Mouse (Mus musculus) layer of hippocampus, adult 18-20 months (tissue): ENCODE measurements around the gene March6. TPM values are rescaled to one million over a fixed set of nuclear protein-coding genes. Genes with fewer than 3 reads are reported as not detected.

Experiments
- DNase-seq, 2 experiments: peaks; one replicate each; pipeline ENCODE4 v3.0.0; 2022; ENCODE audit warnings: low spot score in 2 of 2
- total RNA-seq, 2 experiments: library from RNA; stranded (reverse); gene quantifications; 2 replicates each; pipeline ENCODE4 v1.2.3; 2021

March6 gene
- total RNA-seq, 2 experiments from 2014 or later: 189 to 191 TPM

DNA sequence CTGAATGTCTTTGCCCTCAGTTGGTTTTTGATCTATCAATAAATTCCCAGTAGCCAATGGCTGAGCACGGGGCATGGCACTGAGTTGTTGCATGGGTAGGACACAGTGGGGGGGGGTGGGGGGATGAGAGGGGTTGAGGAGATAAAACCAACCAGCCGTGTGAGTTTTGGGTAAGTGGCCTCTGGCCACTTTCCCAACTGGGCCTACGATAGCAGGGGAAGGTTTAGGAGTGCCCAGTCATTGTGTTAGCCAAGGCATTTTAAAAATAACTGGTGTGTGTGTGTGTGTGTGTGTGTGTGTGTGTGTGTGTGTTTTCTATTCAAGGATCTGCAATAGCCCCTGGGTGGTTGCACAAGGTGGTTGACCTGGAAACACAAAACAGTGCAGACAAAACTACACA, 12.4 kb upstream of the March6 start:
- DNase-seq: no peak

DNA sequence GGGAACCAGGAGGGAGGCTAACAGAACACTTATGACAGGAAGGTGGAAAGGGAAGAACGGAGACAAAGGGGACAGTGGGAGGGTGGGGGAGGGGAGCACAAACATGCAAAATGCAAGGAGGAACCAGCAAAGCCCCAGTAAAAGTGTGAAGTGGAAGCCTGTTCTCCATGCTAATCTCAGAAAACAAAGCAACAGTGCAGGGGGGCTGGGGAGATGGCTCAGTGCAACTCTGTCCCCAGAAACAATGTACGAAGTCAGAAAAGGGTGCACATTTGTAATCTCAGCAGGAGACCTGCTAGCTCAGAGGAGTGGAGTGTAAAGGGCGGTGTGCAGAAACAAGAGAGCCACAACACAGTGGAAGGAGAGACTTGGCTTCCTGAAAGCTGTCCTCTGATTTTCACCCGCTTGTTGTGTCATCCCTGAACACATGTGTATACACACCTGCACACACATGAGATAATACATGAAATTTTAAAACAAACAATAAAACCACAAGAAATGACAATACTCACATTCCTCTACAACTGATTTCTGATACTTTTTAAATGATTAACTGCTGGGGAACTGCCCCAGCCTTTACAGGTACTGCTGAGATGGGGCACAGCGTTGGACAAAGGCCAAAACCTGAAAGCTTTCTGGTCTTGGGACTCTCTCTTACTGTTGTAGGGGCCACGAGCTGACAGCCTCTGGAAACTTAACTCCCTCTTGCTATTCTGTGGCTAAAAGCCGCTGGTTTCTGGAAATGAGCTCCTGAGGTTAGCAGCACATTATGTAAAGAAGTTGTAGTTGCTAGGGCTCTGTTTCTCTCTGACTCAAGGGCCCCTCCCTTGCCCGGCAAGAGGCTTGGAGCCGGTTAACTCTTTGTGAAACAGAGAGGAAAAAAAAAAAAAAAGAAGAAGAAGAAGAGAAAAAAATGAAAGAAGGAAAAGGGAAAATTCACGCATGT, 11.4 kb upstream of the March6 start:
- DNase-seq: no peak

DNA sequence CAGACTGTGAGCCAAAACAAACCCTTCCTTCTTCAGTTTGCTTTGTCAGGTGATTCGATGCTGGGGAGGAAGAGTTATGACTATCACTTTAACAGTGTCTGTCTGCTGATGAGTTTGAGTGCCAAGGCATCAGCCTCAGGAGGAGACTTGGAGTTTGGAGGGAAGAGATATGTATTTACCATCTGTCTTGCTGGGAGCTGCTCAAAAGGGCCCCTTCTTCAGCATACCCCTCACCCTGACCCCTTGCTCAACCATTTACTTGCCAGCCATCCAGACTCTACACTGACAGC, 9.6 kb upstream of the March6 start:
- DNase-seq: no peak

DNA sequence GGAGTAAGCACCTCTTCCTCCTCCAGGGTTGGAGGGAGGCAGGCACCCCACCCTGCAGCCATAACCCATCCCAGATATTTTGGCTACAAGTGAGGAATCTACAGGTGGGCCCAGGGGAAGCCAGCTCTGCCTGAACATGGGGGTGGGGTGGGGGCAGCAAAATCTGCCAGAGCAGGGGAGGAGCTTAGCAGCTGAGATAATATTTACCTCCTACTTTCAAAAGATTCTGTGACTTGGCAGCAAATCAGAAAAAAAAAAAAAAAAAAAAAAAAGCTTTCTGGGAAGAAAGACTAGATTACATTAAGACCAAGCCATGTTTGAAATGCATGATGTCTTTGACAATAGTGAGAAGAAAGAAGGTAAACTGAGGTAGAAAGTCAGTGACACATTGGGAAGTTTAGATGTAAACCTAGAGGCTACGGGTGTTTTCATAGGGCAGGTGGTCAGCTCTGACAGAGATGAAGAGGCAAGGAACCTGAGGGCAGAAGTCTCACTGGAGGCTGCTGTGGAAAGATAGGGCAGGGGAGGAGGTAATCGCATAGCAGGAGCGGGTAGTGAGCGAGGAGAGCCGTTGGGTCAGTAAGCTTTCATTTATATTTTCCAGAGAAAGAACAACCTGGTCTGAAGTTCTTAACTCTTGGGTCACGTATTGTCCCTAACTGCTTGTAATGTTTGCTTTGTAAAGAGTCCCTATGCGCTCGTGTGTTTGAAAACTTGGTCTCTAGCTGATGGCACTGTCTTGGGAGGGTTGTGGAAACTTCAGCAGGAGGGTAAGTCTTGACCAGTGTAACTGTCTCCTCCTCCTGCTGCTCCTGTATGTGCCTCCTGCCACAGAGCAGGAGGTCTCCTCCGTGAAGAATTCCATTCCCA, 9.0 kb upstream of the March6 start:
- no peak for DNase-seq

DNA sequence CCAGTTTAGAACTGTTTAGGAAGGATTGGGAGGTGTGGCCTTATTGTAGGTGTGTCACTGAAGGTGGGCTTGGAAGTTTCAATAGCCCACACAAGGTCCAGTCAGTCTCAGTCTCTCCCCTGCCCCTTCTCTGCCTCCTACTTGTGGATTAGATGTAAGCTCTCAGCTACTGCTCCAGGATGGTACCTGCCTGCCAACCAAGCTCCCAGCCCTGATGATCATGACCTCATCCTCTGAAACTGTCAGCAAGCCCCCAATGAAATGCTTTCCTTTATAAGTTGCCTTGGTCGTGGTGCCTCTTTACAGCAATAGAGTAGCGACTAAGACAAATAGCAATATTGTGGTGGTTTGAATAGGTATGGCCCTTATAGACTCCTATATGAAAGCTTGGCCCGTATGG, 7.5 kb upstream of the March6 start:
- DNase-seq: no peak

DNA sequence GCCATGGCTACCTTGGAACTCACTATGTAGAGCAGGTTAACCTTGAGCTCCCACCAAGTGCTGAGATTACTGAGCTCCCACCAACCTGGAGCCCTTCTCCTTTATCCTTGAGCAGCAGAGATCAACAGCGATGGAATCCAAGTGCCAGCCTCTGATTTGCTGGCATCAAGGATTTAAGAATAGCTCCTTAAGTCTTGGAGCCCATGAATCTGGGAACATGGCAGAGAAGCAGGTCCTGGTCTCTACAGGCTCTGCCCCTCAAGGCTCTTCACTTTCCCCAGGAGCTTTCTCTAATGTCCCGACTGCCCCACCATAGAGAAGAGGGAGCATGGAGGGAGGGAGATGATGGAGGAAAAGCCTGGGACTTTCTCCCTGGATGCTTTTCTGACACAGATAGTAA, 6.9 kb upstream of the March6 start:
- DNase-seq: no peak

DNA sequence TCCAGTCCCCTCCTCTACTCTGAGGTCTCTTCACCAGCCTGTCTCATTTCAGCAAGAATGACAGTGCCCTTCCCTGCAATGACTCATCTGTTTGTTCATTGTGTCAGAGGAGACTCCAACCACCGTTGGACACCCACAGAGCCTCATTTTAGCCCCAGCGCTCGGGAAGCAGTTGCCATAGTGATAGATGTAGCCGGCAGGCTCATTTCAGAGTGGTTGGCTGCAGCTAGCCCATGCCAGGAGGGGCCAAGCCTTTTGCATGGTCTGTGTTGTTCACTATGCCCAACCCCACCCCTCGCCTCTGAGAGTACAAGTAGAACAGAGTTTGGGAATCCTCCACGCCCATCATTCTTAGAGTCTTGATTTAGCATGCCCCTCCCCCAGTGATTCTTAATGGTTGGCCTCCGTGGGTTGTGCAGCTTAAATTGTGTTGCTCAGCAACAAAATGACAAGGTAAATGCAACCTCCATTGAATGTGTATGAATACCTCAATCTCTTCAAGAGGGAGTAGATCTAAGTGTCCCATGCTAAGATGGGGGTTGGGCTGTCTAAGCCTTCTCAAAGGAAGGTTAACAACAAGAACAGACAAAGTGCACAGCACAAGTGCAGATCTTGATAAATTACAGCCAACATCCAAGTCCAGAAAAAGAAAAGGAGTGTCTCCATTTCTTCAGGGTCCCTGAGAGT, 5.3 kb upstream of the March6 start:
- DNase-seq: peak; percentile 51 to 71

DNA sequence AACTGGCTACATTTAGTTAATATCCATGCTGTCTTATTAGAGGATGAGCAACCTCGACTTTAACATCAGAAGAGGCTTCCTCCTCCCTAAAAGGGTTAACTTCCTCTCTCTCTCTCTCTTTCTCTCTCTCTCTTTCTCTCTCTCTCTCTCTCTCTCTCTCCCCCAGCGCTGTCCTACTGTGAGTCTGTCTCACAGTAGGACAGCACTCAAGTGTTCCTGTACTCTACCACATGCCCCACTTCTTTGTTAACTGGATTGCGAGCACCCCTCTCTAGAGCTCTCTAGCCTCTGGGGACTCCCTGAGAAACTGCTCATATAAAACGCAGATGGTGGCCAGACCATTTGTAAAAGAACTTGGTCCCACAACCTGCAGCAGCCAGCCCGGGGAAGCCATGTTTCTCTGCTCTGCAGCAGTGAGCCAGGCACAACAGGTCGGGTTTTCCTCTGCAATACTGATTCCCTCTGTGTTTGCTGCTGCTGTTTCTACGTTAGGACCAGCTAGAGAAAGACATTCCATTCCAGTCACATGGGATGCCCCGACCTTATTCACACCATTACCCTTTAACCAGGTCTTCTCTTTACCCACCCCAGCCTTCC, 4.5 kb upstream of the March6 start:
- DNase-seq: no peak

DNA sequence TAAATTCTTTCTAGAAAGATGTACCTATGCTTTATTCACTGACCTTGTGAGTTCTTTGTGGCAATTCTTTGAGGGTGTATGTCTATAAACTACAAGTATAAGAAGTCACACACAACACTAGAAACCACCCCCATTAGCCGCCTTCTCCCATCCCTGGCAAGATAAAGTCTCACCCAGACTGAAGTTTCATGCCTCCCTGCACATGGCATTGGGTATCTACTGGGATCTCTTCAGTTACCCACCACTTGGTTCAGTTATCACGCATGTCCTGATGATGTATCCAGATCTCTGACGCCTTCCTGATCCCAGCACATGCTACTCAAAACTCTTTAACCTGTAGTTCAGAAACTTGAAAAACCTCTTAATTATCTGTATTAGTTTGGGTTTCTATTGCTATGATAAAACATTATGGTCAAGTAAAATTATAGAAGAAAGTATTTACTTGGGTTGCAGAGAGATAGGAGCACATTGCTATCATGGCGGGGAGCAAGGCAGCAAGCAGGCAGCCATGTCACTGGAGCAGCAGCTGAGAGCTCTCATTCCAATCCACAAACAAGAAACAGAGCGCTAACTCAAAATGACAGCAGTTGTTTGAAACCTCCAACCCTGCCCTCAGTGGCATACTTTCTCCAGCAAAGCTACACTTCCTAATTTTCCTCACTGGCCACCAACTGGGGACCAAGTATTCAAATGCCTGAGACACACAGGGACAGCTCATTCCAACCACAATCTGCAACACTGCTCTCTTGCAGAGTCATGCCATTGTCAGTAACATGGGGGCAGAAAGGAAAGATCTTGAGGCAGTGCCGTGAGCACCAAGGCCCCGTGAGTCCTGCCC, 3.8 kb upstream of the March6 start:
- DNase-seq: no peak

DNA sequence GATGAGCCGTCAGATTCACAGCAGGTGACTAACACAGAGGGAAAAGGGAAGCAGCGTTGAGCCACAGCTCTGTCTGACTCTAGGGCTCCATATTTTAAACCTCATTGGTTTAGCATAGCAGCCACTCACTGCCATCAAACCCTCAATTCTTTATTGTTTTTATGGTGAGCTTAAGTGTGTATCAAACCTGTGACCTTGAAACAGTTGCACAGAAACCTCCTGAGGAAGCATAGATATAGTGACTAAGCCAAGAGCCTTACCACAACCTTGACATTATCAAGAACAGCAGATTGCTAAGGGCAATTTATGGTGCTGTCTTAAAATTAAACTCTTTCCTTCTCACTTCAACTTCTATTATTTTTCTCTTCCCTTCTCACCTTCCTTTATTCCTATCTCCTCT, 2.7 kb upstream of the March6 start:
- DNase-seq: no peak

DNA sequence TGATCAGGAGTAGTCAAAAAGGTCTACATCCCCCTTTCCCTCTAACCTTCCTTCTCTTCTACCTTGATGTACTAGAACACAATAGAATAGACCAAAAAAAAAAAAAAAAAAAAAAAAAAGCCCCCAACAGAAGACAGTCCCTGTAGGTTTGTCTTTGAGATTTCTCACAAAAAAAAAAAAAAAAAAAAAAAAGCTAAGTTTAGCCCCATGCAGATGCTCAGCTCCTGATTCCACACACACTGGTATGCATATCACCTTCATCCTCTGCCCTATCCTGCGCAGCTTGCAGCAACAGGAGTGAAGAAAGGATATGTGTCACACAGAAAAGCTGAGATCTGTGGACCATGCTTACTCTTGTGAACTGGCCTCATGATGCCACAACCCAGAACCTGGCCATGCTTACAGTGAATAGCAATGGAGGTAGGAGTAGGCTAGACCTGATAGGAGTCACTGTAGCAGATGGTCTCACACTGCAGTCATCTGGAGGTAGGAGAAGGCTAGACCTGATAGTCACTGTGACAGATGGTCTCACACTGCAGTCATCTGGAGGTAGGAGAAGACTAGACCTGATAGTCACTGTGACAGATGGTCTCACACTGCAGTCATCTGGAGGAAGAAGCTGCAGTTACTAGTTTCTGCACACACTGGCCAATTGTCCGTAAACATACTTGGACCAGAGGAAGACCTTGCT, 1.6 kb upstream of the March6 start:
- peak in 1 of 2 experiments; percentile 15 for DNase-seq

DNA sequence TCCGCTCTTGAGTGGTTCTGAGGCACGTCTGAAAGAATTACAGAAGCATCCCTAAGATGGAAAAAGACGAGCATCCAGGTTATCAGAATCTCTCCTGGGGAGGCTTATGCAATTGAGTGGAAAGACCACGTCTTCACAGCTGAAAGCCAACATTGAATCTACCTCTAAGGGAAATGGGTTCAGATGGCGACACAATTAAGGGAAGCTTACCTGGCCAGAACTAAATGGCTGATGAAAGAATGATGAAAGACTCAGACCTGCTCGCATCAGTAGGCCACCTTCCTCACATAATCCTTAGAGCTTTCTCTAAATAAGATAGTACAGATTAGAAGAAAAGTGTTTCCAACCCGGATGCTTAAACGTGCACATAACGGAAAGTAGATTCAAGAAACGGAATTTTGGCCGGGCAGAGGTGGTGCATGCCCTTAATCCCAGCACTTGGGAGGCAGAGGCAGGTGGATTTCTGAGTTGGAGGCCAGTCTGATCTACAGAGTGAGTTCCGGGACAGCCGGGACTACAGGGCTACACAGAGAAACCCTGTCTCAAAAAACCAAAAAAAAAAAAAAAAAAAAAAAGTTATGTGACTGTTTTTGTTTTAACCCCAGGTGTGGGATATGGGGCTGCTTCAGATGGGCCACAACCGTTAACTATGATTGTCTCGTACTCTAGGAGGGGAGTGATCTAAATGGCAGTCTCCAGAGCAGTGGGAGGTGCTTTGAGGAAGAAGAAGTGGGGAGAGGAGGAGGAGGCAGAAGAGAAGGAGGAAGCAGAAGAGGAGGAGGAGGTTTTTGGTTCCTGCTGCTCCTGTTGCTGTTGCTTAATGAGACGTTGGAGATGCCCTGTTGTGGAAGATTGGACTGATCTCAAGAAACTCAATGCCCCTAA, 835 bp upstream of the March6 start:
- no peak for DNase-seq

DNA sequence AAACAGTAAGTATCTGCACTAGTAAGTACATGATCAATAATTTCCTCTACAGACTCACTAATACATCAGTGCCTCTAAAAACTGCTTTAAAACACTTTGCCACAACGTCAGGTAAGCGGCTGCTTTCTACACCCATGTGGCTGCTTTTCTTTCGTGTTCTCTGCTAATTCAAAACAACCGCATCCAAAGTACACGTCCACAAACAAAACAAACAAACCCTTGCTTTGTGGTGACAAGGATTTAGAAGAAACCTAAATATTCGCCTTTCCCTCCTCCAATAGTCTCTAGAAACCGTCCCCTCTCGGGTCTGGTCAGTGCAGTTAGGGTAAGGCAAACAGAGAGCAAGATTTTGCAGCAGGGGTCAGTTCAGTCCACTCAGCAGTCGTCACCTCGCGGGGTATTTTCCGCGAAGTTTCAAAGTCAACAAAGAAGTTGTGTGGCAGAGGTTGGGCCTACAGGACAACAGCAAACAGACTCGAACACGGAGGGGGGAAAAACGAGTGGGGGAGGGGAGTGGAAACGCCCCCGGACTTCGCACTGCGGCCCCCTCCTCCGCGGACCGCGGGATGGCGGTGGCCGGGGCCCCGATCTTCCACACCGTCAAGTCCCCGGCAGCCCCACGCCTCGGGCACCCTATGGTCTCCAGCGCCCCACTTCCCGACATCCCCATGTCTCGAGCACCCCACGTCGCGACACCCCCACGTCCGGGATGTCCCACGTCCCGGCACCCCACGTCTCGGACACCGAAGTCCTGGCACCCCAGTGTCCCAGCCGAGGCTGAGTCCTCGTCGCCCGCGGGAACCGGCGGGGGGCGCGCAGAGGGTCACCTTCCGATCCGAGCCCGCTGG, 818 bp downstream of the March6 start:
- DNase-seq: peak in 1 of 2 experiments; percentile 24

DNA sequence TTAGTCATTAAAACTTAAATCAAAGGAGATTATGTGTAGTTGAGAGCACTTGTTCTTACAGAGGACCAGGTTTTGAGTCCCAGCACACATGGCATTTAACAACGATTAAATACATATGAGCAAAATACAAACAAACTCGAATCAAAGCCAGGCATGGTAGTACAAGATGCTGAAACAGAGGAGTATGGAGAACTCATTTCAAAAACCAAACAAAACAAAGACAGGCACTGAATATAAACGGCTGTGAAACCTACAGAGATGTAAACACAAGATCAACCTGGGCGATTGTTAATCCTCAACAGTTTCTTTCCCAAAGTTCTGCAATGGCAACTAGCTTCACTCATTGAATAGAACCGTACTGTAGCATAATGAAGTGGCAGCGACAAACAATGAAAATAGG, 1.8 kb downstream of the March6 start:
- no peak for DNase-seq

DNA sequence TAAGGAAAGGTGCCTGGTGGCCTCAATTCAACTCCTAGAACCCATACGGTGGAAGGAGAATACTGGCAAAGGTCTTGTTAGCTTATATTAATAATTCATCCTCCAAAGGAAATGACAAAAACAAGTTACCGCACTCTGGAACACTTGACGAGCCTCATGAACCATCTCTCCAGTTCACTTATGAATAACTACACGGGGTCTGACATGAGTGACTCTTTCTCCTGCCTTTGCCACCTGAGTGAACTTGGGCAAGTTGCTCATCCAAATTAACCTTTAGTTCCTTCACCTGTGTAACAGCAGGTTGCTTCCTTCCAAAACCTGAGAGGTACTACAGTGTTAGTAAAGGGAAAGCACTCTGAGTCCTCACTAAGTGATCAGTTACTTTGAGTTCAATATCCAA, 2.4 kb downstream of the March6 start:
- DNase-seq: no peak

DNA sequence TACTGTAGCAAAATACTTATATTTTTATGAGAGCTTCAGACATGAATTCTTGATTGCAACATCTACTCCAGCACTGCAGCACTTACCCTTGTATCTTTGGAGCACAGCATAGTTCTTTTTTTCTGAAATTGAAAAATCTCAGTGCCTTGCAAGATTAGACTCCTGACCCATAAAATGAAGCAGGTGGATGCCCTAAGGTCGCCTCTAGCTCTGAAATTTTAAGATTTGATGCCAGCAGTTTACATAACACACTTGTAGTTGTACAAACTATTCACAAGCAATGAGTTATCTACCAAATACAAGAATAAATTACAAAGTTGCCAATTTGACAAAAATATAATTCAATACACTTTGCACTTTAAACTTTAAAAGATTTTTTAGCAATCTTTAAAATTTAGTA, 4.4 kb downstream of the March6 start:
- DNase-seq: no peak

DNA sequence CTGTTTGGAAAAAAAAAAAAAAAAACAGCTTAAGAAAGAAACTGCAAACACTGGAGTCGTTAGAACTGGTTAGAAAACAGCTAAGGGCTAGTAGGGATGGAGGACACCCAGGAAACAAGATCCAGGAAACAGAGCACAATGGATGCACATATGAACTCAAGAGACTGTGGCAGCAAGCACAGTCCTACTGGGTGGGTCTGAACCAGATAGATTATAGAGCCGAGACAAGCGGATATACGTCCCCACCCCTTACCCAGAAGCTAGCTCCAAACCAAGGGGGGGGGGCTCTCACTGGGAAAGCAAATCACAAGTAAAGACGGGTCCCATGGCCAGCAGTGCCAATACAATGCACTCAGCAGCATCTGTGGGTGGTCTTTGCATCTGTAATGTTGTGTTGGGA, 11.9 kb downstream of the March6 start:
- no peak for DNase-seq

DNA sequence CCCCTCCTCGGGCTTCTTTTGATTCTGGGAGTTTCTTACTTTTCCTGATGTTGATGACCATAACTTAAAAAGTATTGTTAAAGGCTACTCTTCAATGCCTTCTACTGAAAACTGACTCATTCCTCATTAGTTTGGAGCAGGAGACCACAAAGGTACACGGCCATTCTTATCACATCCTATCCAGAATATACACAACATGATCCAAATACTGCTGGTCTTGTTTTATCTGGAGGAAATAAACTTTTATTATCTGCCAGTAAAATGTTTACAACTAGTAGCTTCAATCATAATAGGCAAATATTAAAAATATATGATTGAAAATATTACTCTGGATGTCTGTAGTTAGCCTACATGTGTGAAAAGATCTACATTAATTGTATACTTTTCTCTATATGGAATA, 12.5 kb downstream of the March6 start:
- DNase-seq: no peak
